Mouse (Mus musculus): Measurements from ENCODE around the gene Mapk13. TPM values are rescaled to one million over a fixed set of nuclear protein-coding genes. Genes with fewer than 3 reads are reported as not detected.
A peak's percentile ranks its signal among the peaks of the same experiment; 100 is the strongest.

Mapk13 gene
- total and polyA plus RNA-seq, 3 experiments, result 0.22 TPM; not detected in 2

GRCm38 (mm10) chr17:28739244-28739643 is 29.9 kb upstream of the Mapk13 start:
- no peaks in the 10 kb centered on the region for H3K27me3 ChIP-seq (ENCODE audit: insufficient read depth, low read length)
- H3K4me3 ChIP-seq (ENCODE audit: low read depth, low read length), result no peak overlapping the region
- TF ChIP-seq TAL1 (conservative IDR thresholded peaks at IDR 0.05; ENCODE audit: low read depth, low read length) (no peak), POLR2AphosphoS5 (IDR thresholded peaks at IDR 0.05; ENCODE audit: insufficient replicate concordance, low read depth, low read length) (no peak), GATA1 (IDR thresholded peaks at IDR 0.05; ENCODE audit: borderline replicate concordance, low read length) (no peak), GATA2 (IDR thresholded peaks at IDR 0.05; ENCODE audit: borderline replicate concordance, low read depth, low read length) (no peak), CTCF (IDR thresholded peaks at IDR 0.05; ENCODE audit: low read depth, low read length) (no peak)
- DNase-seq (ENCODE audit: low spot score) (no peak), ATAC-seq (ENCODE audit: extremely low read depth, insufficient number of reproducible peaks, low FRiP score, poor library complexity, severe bottlenecking) (no peak)
- H3K9me3 ChIP-seq (replicated peaks), result no peaks in the 10 kb centered on the region
- H3K4me1 ChIP-seq (ENCODE audit: insufficient read depth, low read depth, low read length), result peaks cover 13% of the 10 kb centered on the region
- peaks cover 97% of the 10 kb centered on the region for H3K36me3 ChIP-seq (replicated peaks)

GRCm38 (mm10) chr17:28743145-28743866 is 25.8 kb upstream of the Mapk13 start:
- TF ChIP-seq GATA1 (IDR thresholded peaks at IDR 0.05; ENCODE audit: borderline replicate concordance, low read length), result no peak
- TF ChIP-seq GATA2 (IDR thresholded peaks at IDR 0.05; ENCODE audit: borderline replicate concordance, low read depth, low read length), result no peak
- TF ChIP-seq CTCF (IDR thresholded peaks at IDR 0.05; ENCODE audit: low read depth, low read length), result no peak
- no peak for TF ChIP-seq POLR2AphosphoS5 (IDR thresholded peaks at IDR 0.05; ENCODE audit: insufficient replicate concordance, low read depth, low read length)
- no peak for TF ChIP-seq TAL1 (conservative IDR thresholded peaks at IDR 0.05; ENCODE audit: low read depth, low read length)
- no peak overlapping the region for H3K4me3 ChIP-seq (ENCODE audit: low read depth, low read length)
- no peaks in the 10 kb centered on the region for H3K27me3 ChIP-seq (ENCODE audit: insufficient read depth, low read length)
- no peak for DNase-seq (ENCODE audit: low spot score)
- no peaks in the 10 kb centered on the region for H3K4me1 ChIP-seq (ENCODE audit: insufficient read depth, low read depth, low read length)
- peaks cover 99% of the 10 kb centered on the region for H3K36me3 ChIP-seq (replicated peaks)
- H3K9me3 ChIP-seq (replicated peaks), result no peaks in the 10 kb centered on the region
- ATAC-seq (ENCODE audit: extremely low read depth, insufficient number of reproducible peaks, low FRiP score, poor library complexity, severe bottlenecking), result no peak

DNA sequence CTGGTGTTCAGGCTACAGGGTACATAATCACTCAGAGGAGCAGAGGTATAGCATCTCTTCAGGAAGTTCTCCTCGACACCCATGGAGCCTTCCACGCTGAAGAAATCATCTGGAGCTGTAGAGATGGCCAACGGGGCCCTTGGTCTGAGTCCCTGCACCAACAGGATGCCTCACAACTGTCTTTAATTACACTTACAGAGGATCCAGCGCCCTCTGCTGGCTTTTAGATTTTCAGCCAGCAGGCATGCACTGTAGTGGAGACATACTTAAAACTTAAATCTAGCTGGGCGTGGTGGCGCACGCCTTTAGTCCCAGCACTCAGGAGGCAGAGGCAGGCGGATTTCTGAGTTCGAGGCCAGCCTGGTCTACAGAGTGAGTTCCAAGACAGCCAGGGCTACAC is 25.2 kb upstream of the Mapk13 start:
- H3K36me3 ChIP-seq (replicated peaks), result peaks cover 99% of the 10 kb centered on the region
- H3K4me1 ChIP-seq (ENCODE audit: insufficient read depth, low read depth, low read length), result no peaks in the 10 kb centered on the region
- H3K4me3 ChIP-seq (ENCODE audit: low read depth, low read length), result no peak overlapping the region
- DNase-seq (ENCODE audit: low spot score) (no peak), ATAC-seq (ENCODE audit: extremely low read depth, insufficient number of reproducible peaks, low FRiP score, poor library complexity, severe bottlenecking) (no peak)
- H3K27me3 ChIP-seq (ENCODE audit: insufficient read depth, low read length), result no peaks in the 10 kb centered on the region
- H3K9me3 ChIP-seq (replicated peaks), result no peaks in the 10 kb centered on the region
- TF ChIP-seq GATA1 (IDR thresholded peaks at IDR 0.05; ENCODE audit: borderline replicate concordance, low read length) (no peak), TAL1 (conservative IDR thresholded peaks at IDR 0.05; ENCODE audit: low read depth, low read length) (no peak), GATA2 (IDR thresholded peaks at IDR 0.05; ENCODE audit: borderline replicate concordance, low read depth, low read length) (no peak), CTCF (IDR thresholded peaks at IDR 0.05; ENCODE audit: low read depth, low read length) (0 out of 2 replicates have a peak, but pooled peaks have one; percentile 4), POLR2AphosphoS5 (IDR thresholded peaks at IDR 0.05; ENCODE audit: insufficient replicate concordance, low read depth, low read length) (no peak)

GRCm38 (mm10) chr17:28745773-28746172 is 23.3 kb upstream of the Mapk13 start:
- H3K27me3 ChIP-seq (ENCODE audit: insufficient read depth, low read length), result no peaks in the 10 kb centered on the region
- H3K4me1 ChIP-seq (ENCODE audit: insufficient read depth, low read depth, low read length), result peaks cover 3% of the 10 kb centered on the region
- H3K4me3 ChIP-seq (ENCODE audit: low read depth, low read length), result no peak overlapping the region
- DNase-seq (ENCODE audit: low spot score), result no peak
- H3K9me3 ChIP-seq (replicated peaks), result no peaks in the 10 kb centered on the region
- peaks cover 86% of the 10 kb centered on the region for H3K36me3 ChIP-seq (replicated peaks)
- TF ChIP-seq POLR2AphosphoS5 (IDR thresholded peaks at IDR 0.05; ENCODE audit: insufficient replicate concordance, low read depth, low read length) (0 out of 2 replicates have a peak, but pooled peaks have one; percentile 42), TAL1 (conservative IDR thresholded peaks at IDR 0.05; ENCODE audit: low read depth, low read length) (no peak)
- ATAC-seq (ENCODE audit: extremely low read depth, insufficient number of reproducible peaks, low FRiP score, poor library complexity, severe bottlenecking), result no peak

GRCm38 (mm10) chr17:28748001-28748400 is 21.1 kb upstream of the Mapk13 start:
- TF ChIP-seq CTCF (IDR thresholded peaks at IDR 0.05; ENCODE audit: low read depth, low read length), result no peak
- TF ChIP-seq GATA2 (IDR thresholded peaks at IDR 0.05; ENCODE audit: borderline replicate concordance, low read depth, low read length), result no peak
- no peak for TF ChIP-seq TAL1 (conservative IDR thresholded peaks at IDR 0.05; ENCODE audit: low read depth, low read length)
- no peak for TF ChIP-seq GATA1 (IDR thresholded peaks at IDR 0.05; ENCODE audit: borderline replicate concordance, low read length)
- no peak for TF ChIP-seq POLR2AphosphoS5 (IDR thresholded peaks at IDR 0.05; ENCODE audit: insufficient replicate concordance, low read depth, low read length)

GRCm38 (mm10) chr17:28750580-28750979 is 18.5 kb upstream of the Mapk13 start:
- Histone ChIP-seq H3K4me1 (ENCODE audit: insufficient read depth, low read depth, low read length) (peaks cover 3% of the 10 kb centered on the region), H3K36me3 (replicated peaks) (peaks cover 39% of the 10 kb centered on the region), H3K9me3 (replicated peaks) (no peaks in the 10 kb centered on the region), H3K27me3 (ENCODE audit: insufficient read depth, low read length) (peaks cover 15% of the 10 kb centered on the region), H3K4me3 (ENCODE audit: low read depth, low read length) (no peak overlapping the region)
- ATAC-seq (ENCODE audit: extremely low read depth, insufficient number of reproducible peaks, low FRiP score, poor library complexity, severe bottlenecking), result no peak
- TF ChIP-seq TAL1 (conservative IDR thresholded peaks at IDR 0.05; ENCODE audit: low read depth, low read length) (no peak), POLR2AphosphoS5 (IDR thresholded peaks at IDR 0.05; ENCODE audit: insufficient replicate concordance, low read depth, low read length) (no peak), GATA2 (IDR thresholded peaks at IDR 0.05; ENCODE audit: borderline replicate concordance, low read depth, low read length) (no peak), CTCF (IDR thresholded peaks at IDR 0.05; ENCODE audit: low read depth, low read length) (no peak), GATA1 (IDR thresholded peaks at IDR 0.05; ENCODE audit: borderline replicate concordance, low read length) (no peak)
- DNase-seq (ENCODE audit: low spot score), result no peak

More at GRCm38 (mm10) chr17:28748001-28748400, 21.1 kb upstream of the Mapk13 start:
- no peak overlapping the region for H3K4me3 ChIP-seq (ENCODE audit: low read depth, low read length)
- H3K36me3 ChIP-seq (replicated peaks), result peaks cover 65% of the 10 kb centered on the region
- H3K4me1 ChIP-seq (ENCODE audit: insufficient read depth, low read depth, low read length), result peaks cover 3% of the 10 kb centered on the region
- H3K27me3 ChIP-seq (ENCODE audit: insufficient read depth, low read length), result peaks cover 4% of the 10 kb centered on the region; the same call in 1 of the 2 replicates
- DNase-seq (ENCODE audit: low spot score) (no peak), ATAC-seq (ENCODE audit: extremely low read depth, insufficient number of reproducible peaks, low FRiP score, poor library complexity, severe bottlenecking) (no peak)
- no peaks in the 10 kb centered on the region for H3K9me3 ChIP-seq (replicated peaks)
